Mouse (Mus musculus) bone marrow, adult 2 months (tissue): ENCODE data around the gene Dgcr2.

Source experiments
- CTCF ChIP-seq: fragments of 200-500 bp; IDR thresholded peaks from 2 replicates; pipeline ENCODE4 v1.5.1; 2011; ENCODE audit warnings: low read length, control low read depth; ENCODE audit not compliant: control insufficient read depth, insufficient read depth
- POLR2A ChIP-seq: fragments of 200-500 bp; IDR thresholded peaks from 2 replicates; pipeline ENCODE4 v1.6.1; 2011; ENCODE audit warnings: low read depth, mild to moderate bottlenecking, control low read depth, low read length, borderline replicate concordance; ENCODE audit not compliant: control insufficient read depth

DNA sequence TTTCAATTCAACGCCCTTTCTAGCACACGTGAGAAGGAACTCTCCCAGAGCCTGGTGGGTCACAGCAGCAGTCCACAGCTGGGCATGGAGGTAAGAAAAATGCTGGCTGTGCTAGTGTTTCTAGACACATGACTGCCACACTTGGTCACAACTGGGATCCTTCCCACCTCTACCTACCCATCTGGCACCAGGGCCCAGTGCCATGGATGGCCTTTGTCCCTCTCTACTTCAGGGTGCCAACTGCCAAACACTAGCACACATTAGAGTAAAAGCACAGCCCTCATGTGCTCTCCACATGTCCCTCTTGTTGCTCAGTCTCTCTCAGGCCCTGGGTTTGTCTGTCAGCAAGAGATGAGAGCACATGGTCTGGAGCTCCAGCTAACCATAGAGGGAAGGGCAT, 31.3 kb upstream of the Dgcr2 start:
- no peak for TF ChIP-seq CTCF
- no peak for TF ChIP-seq POLR2A
